ENCODE assay signal across 8 mouse cellular contexts in the genomic region with DNA sequence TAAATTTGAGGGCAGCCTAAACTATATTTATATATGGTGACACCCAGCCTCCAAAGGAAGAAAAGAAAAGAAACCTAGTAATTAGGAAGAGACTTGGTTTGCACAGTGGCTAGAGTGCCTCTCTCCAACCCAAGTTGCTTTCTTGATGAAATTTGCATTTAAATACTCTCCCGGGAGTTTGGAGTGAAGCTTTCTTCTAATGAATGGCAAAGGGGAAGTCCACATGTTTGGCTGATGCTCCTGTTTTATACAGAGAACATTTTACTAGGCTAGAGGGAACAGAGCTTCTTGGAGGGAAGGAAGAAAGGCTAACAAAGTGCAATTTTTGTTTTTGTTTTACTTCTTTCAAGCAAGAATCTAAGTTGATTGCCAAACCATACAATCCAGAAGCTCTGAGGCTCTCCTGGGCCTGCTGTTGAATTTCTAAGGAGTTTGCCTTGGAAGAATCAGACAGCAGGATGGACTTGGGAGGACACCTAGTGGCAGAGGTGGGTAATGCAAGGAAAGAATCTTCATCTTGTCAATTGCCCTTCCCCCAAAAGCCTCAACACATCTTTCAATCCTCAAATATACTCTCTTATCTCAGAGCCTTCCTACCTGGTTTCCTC. TPM values are rescaled to one million over a fixed set of nuclear protein-coding genes. Genes with fewer than 3 reads are reported as not detected.
A peak's percentile ranks its signal among the peaks of the same experiment; 100 is the strongest.
DNase-seq lines count a peak whose midpoint lies in the region; ATAC-seq and TF ChIP-seq lines count a peak whose summit lies in the region.

No protein-coding gene starts in this region.

- no peaks in the 10 kb centered on the region; the same call in 1 of the 2 replicates for H3K36me3 ChIP-seq in ES-Bruce4 (ENCODE audit: control insufficient read depth, insufficient read depth, low read length, poor library complexity, severe bottlenecking)
- peaks cover 8% of the 10 kb centered on the region; the same call in 1 of the 2 replicates for H3K36me3 ChIP-seq in heart, embryonic 13.5 days
- H3K36me3 ChIP-seq in liver, postnatal 0 days (replicated peaks; ENCODE audit: insufficient read depth, low read length): no peaks in the 10 kb centered on the region

- ATAC-seq in heart, embryonic 13.5 days (ENCODE audit: extremely low read depth, insufficient number of reproducible peaks, low FRiP score, low TSS enrichment): no peak
- ATAC-seq in liver, postnatal 0 days: no peak

- H3K27me3 ChIP-seq in ES-Bruce4 (ENCODE audit: control insufficient read depth, insufficient read depth, low read length, poor library complexity, severe bottlenecking): no peaks in the 10 kb centered on the region
- no peaks in the 10 kb centered on the region for H3K27me3 ChIP-seq in heart, embryonic 13.5 days (replicated peaks)
- H3K27me3 ChIP-seq in liver, postnatal 0 days (ENCODE audit: insufficient read depth, low read length): no peaks in the 10 kb centered on the region

- no peak overlapping the region for H3K4me3 ChIP-seq in ES-Bruce4 (ENCODE audit: low read depth, low read length)
- no peak overlapping the region for H3K4me3 ChIP-seq in embryonic fibroblast, embryonic 13.5 days (ENCODE audit: insufficient read depth, low read length)
- H3K4me3 ChIP-seq in heart, embryonic 13.5 days: no peak overlapping the region
- no peak overlapping the region for H3K4me3 ChIP-seq in liver, postnatal 0 days (ENCODE audit: low read depth, low read length)
- no peak overlapping the region for H3K4me3 ChIP-seq in olfactory bulb, adult 2 months (ENCODE audit: insufficient read depth, low read depth, low read length)

- no peaks in the 10 kb centered on the region for H3K9me3 ChIP-seq in ES-Bruce4 (replicated peaks; ENCODE audit: control insufficient read depth, insufficient read depth, low read length, poor library complexity, severe bottlenecking)
- no peaks in the 10 kb centered on the region for H3K9me3 ChIP-seq in heart, embryonic 13.5 days
- H3K9me3 ChIP-seq in liver, postnatal 0 days (ENCODE audit: low read length): no peaks in the 10 kb centered on the region

- H3K4me2 ChIP-seq in heart, embryonic 13.5 days: 0 out of 2 replicates have a peak overlapping the region, but pooled peaks have one; percentile 16
- no peak overlapping the region for H3K4me2 ChIP-seq in liver, postnatal 0 days (ENCODE audit: low read depth, low read length)

- no peak for TF ChIP-seq POLR2A in ES-Bruce4 (IDR thresholded peaks at IDR 0.05; ENCODE audit: insufficient read depth, low read length)
- TF ChIP-seq POLR2A in embryonic fibroblast, embryonic 13.5 days (IDR thresholded peaks at IDR 0.05; ENCODE audit: low read depth, low read length): no peak
- TF ChIP-seq POLR2A in olfactory bulb, adult 2 months (IDR thresholded peaks at IDR 0.05; ENCODE audit: insufficient read depth, low read depth, low read length): no peak

- TF ChIP-seq EP300 in ES-Bruce4 (IDR thresholded peaks at IDR 0.05; ENCODE audit: insufficient read depth, low read depth, low read length): no peak
- TF ChIP-seq EP300 in liver, postnatal 0 days (IDR thresholded peaks at IDR 0.05; ENCODE audit: low read depth): no peak

- 54% methylated on average over 1 of the region's 1 CpGs for WGBS in heart, embryonic 13.5 days
- WGBS in liver, postnatal 0 days (ENCODE audit: insufficient replicate concordance): 27% methylated on average over 1 of the region's 1 CpGs
- WGBS in olfactory bulb, adult 2 months: 0% methylated on average over 1 of the region's 1 CpGs

- H3K4me1 ChIP-seq in ES-Bruce4 (ENCODE audit: control insufficient read depth, insufficient read depth, low read length): peaks cover 2% of the 10 kb centered on the region
- peaks cover 13% of the 10 kb centered on the region for H3K4me1 ChIP-seq in embryonic fibroblast, embryonic 13.5 days (ENCODE audit: control insufficient read depth, insufficient read depth, low read length)
- H3K4me1 ChIP-seq in heart, embryonic 13.5 days: peaks cover 47% of the 10 kb centered on the region
- peaks cover 19% of the 10 kb centered on the region for H3K4me1 ChIP-seq in liver, postnatal 0 days (ENCODE audit: insufficient read depth)
- H3K4me1 ChIP-seq in olfactory bulb, adult 2 months (ENCODE audit: control insufficient read depth, insufficient read depth, low read length): peaks cover 35% of the 10 kb centered on the region

- peak overlapping the region; percentile 66 for H3K9ac ChIP-seq in ES-Bruce4 (ENCODE audit: low read depth, poor library complexity, severe bottlenecking)
- H3K9ac ChIP-seq in heart, embryonic 13.5 days: peak overlapping the region; percentile 40; the same call in 1 of the 2 replicates
- H3K9ac ChIP-seq in liver, postnatal 0 days (replicated peaks): no peak overlapping the region

- H3K27ac ChIP-seq in ES-Bruce4 (ENCODE audit: insufficient read depth, low read length): peak overlapping the region; percentile 100
- H3K27ac ChIP-seq in embryonic fibroblast, embryonic 13.5 days (ENCODE audit: insufficient read depth, low read length): peak overlapping the region; percentile 89
- no peak overlapping the region for H3K27ac ChIP-seq in heart, embryonic 13.5 days (replicated peaks)
- H3K27ac ChIP-seq in liver, postnatal 0 days (ENCODE audit: low read depth): no peak overlapping the region
- peak overlapping the region; percentile 78; the same call in 1 of the 2 replicates for H3K27ac ChIP-seq in olfactory bulb, adult 2 months (ENCODE audit: insufficient read depth, low read depth, low read length)

- DNase-seq in brain, adult 2 months (ENCODE audit: low read depth, low spot score): peak; percentile 95
- peak; percentile 82 to 85 for DNase-seq in kidney, postnatal 4 days
- peak; percentile 81 for DNase-seq in liver, postnatal 0 days
- peak; percentile 65 for DNase-seq in thymus, postnatal 0 days (ENCODE audit: low spot score)

- peak; percentile 49 for TF ChIP-seq CTCF in ES-Bruce4 (IDR thresholded peaks at IDR 0.05; ENCODE audit: low read depth, low read length)
- TF ChIP-seq CTCF in embryonic fibroblast, embryonic 13.5 days (IDR thresholded peaks at IDR 0.05; ENCODE audit: borderline replicate concordance, insufficient read depth, low read length): peak; percentile 33; the same call in 1 of the 2 replicates
- TF ChIP-seq CTCF in liver, postnatal 0 days (IDR thresholded peaks at IDR 0.05; ENCODE audit: low read depth): peak; percentile 99
- TF ChIP-seq CTCF in olfactory bulb, adult 2 months (IDR thresholded peaks at IDR 0.05; ENCODE audit: insufficient read depth, low read depth, low read length): no peak

RNA-seq across cellular contexts. Expression of a gene that starts 16.8 kb away (rescaled TPM):
- polyA plus RNA-seq in ES-Bruce4 (2011; ENCODE audit: insufficient read depth, insufficient read length, low read depth, missing spikeins): 251 and 257 TPM in 2 replicates
- polyA plus RNA-seq in embryonic fibroblast, embryonic 13.5 days (2011; ENCODE audit: insufficient read length, low read depth, missing spikeins): 250 and 271 TPM in 2 replicates
- 43.7 and 44.6 TPM in 2 replicates for polyA plus RNA-seq in heart, embryonic 13.5 days (2015; fragmentation: Nextera tagmentation; extraction: Ambion mirVana)
- 9.8 and 11.3 TPM in 2 replicates for polyA plus RNA-seq in liver, postnatal 0 days (2015; fragmentation: Nextera tagmentation; extraction: Ambion mirVana)
- 258 and 508 TPM in 2 replicates for polyA plus RNA-seq in olfactory bulb, adult 2 months (2012; ENCODE audit: insufficient read depth, insufficient read length, low replicate concordance, missing spikeins)
- polyA plus RNA-seq in thymus, postnatal 0 days (2015; fragmentation: Nextera tagmentation; extraction: Ambion mirVana): 32.8 and 37.1 TPM in 2 replicates

RNA-seq across cellular contexts. Expression of a gene that starts 50.6 kb away (rescaled TPM):
- 130 and 166 TPM in 2 replicates for polyA plus RNA-seq in ES-Bruce4 (2011; ENCODE audit: insufficient read depth, insufficient read length, low read depth, missing spikeins)
- 124 and 148 TPM in 2 replicates for polyA plus RNA-seq in embryonic fibroblast, embryonic 13.5 days (2011; ENCODE audit: insufficient read length, low read depth, missing spikeins)
- polyA plus RNA-seq in heart, embryonic 13.5 days (2015; fragmentation: Nextera tagmentation; extraction: Ambion mirVana): 423 and 513 TPM in 2 replicates
- 257 and 261 TPM in 2 replicates for polyA plus RNA-seq in liver, postnatal 0 days (2015; fragmentation: Nextera tagmentation; extraction: Ambion mirVana)
- polyA plus RNA-seq in olfactory bulb, adult 2 months (2012; ENCODE audit: insufficient read depth, insufficient read length, low replicate concordance, missing spikeins): not detected in 2 replicates
- 485 and 491 TPM in 2 replicates for polyA plus RNA-seq in thymus, postnatal 0 days (2015; fragmentation: Nextera tagmentation; extraction: Ambion mirVana)

Comparison
In these comparisons a context has a peak if more than half of its experiments do, and no peak if none do; other contexts are left out.
1. H3K27ac ChIP-seq: peak in ES-Bruce4 (single experiment), embryonic fibroblast, embryonic 13.5 days (single experiment) and olfactory bulb, adult 2 months (single experiment); none in heart, embryonic 13.5 days (single experiment) and liver, postnatal 0 days (single experiment).
2. Peak in every context shown above with its lines, with median percentiles within 50 percentile points of each other: DNase-seq.